Mouse (Mus musculus) heart, adult 2 months (tissue): ENCODE measurements around the gene Wdr5.

ENCODE experiments used
- CTCF ChIP-seq: fragments of 200-600 bp; IDR thresholded peaks from 2 replicates; pipeline ENCODE4 v1.8.1; 2022; ENCODE audit warnings: antibody characterized with exemption, mild to moderate bottlenecking, moderate library complexity
- POLR2A ChIP-seq: fragments of 200-500 bp; IDR thresholded peaks from 2 replicates; pipeline ENCODE4 v1.6.1; 2011; ENCODE audit warnings: mild to moderate bottlenecking, low read depth, low read length, control low read depth; ENCODE audit not compliant: insufficient read depth

- TF ChIP-seq POLR2A (no peak), CTCF (no peak)
These were observed 46.9 kb downstream of the Wdr5 start for GRCm38 (mm10) chr2:27561829-27562228.
